Mouse (Mus musculus): ENCODE measurements around the gene Ugt1a7c. TPM values are rescaled to one million over a fixed set of nuclear protein-coding genes. Genes with fewer than 3 reads are reported as not detected.
"Not testable (repeated sequence)": the region's sequence is repeated elsewhere in the genome, so short reads cannot be mapped to it uniquely, and the experiment has no call there.

Gene Ugt1a7c
- total RNA-seq, 2 experiments from 2014 or later = 0.44 to 0.49 TPM

DNA sequence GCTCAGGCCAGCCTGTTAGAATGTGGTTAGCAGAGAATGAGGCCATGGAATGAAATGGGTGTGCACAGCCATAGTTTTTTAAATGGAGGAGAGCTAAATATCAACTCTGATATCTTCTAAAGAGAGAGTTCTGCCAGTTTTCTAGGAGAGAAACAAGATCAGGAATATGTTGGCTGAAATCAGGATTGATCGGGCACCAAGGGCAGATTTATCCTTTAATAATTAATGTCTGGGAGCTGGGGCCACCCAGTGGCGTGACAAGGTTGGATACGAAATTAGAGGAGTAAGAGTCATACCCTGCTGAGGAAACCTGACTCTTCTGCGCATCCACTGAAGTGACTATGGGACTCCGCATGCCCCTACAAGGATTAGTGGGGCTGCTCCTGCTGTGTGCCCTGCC is 70.8 kb downstream of the Ugt1a7c start, which contains the start of gene Ugt1a5:
Gene Ugt1a5 (plus strand): TSS at position 302 of the 400 bp plus-strand sequence.
- intact Hi-C loops (cut with DNase I) = no loop called here
- no peak for DNase-seq (ENCODE audit: low spot score in 2 of 2)

DNA sequence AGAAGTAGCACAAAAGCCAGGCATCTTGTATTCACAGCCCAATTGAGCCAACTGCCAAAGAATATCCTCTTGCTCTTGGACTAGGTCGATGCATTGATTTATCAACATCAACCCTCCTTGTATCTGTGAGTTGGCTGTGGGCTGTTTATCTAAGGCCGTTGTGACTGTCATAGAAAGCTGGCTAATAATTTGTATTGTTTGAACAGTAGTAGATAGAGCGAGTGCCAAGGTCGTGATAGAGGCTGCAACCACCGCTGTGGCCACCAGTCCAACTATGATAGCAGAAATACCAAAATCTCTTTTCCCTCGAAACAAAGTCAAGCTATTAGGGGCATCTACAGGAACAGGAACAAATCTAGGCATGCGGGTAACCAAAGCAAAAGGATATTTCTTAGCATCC is 77.3 kb downstream of the Ugt1a7c start:
- DNase-seq (ENCODE audit: low spot score in 2 of 2); intact Hi-C loops (cut with DNase I): not testable (repeated sequence)

DNA sequence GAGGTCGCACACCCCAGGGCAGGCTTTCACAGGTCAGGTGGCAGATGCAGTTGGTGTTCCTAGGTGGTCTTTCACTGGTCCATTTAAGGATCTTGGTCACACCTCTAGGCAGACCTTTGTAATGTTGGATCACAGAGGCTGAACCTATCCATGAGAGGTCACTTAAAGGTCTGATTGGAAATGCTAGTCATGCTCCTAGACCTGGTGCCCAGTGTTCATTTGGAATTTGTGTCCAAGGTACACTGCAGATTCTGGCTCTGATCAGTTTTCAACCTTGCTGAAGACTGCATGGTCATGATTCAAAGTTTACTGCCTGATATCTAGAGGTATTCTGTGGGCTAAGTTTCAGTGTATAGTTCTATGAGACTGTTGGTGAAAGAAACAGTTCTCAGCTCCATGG is 84.8 kb downstream of the Ugt1a7c start:
- intact Hi-C loops (cut with DNase I) = no loop called here
- no peak for DNase-seq (ENCODE audit: low spot score in 2 of 2)

DNA sequence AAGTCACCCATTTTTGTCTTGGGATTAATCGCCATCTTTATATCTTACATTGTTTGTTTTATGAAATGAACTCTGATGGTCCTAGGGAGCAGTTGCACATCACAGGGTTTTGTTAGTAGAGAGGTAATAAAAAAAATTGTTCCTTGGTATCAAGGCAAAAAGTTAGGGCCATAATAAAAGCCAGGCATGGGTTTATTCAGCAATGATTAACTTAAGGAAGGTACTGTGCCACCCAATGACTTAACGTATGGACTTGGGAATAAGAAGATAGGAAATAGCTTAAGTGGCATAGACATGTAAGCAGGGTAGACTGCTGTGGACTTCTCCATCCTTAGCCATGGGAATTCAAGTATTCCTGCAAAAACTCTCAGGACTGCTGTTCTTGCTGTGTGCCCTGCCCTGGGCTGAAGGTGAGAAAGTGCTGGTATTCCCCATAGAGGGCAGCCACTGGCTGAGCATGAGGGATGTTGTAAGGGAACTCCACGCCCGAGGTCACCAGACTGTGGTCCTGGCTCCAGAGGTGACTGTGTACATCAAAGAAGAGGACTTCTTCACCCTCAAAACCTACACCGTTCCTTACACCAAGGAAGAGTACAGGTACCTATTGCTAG is 91.6 kb downstream of the Ugt1a7c start:
- intact Hi-C loops (cut with DNase I) = no loop called here
- no peak for DNase-seq (ENCODE audit: low spot score in 2 of 2)

DNA sequence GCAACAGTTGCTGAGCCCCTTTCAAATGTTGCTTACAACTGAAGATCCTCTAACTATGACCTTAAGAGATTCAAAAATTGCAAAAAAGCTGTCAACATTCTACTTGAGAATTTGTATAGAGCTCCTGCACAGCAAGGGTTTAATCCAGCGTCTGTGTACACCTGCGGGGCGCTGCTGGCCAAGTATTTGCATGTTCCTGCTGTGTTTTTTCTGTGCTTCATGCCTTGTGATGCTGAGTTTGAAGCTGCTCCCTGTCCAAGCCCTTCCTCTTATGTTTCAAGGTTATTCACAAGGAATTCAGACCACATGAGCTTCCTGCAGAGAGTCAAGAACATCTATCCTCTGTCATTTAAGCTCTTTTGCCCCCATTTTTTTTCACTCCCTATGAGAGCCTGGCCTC is 97.3 kb downstream of the Ugt1a7c start:
- intact Hi-C loops (cut with DNase I) = no loop called here
- DNase-seq (ENCODE audit: low spot score in 2 of 2) = no peak

DNA sequence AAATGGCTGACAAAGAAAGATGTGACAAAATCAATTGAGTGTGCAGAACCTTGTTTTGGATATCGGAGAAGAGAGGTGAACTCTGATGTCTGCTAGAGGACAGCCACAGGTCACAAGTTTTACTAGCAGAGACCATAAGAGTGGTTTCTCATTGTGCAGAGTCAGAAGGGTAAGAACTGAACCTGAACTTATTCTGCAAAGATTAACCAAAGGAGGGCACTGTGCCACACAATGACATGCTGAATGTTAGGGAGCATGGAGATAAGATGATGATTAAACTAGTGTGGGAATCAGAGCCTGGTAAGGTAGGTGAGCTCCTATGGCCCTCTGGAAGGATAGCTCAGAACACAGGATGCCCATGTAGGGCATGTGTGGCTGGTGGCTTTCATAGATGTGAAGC is 100.8 kb downstream of the Ugt1a7c start:
- intact Hi-C loops (cut with DNase I) = no loop called here

DNA sequence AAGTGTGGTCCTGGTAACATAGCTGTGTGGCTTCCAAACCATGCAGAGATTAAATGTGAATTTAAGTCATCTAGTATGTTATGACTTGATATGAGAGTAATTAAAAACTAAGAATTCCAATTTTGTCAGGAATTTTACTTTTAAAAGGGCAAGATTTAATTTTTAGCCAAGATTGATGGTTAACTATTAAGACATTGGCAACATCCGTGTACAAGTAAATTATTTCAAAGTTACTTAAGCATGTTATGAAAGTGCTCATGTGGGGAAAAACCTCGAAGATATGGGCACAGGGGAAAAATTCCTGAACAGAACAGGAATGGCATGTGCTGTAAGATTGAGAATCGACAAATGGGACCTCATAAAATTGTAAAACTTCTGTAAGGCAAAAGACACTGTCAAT is 102.6 kb downstream of the Ugt1a7c start:
- intact Hi-C loops (cut with DNase I) = no loop called here
- no peak for DNase-seq (ENCODE audit: low spot score in 2 of 2)

More for the DNA sequence above, 100.8 kb downstream of the Ugt1a7c start:
- DNase-seq (ENCODE audit: low spot score in 2 of 2) = no peak

DNA sequence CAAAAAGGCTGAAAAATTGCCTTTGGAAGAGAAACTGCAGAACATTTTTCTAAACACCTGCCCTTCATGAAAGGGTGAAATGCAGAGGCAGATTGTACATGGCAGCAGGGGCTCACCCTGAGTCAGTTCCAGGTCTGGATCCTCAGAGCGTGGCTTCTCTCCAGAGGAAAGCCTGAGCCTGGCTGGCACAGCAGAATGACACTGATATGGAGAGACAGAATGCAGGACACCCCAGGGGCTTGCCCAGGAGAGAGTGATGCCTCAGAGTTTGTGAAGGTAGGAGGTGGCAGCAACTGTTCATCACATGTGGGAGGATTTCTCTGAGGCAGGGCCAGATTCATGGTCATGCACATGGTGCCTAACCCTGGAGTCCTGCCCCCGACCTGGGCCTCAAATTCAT is 105.1 kb downstream of the Ugt1a7c start:
- no peak for DNase-seq (ENCODE audit: low spot score in 2 of 2)
- intact Hi-C loops (cut with DNase I) = no loop called here

DNA sequence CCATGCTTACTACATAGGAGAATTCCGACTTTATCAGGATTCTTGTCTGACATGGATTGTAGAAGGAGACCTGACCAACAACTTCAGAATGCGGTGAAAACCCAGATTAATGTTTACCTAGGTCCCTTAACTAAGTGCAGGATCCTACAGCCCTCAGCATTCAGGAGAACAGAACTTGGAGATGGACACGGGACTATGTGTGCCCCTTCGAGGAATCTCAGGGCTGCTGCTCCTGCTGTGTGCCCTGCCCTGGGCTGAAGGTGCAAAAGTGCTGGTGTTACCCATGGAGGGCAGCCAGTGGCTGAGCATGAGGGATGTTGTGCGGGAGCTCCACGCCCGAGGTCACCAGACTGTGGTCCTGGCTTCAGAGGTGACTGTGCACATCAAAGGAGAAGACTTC is 105.6 kb downstream of the Ugt1a7c start, which contains the start of gene Ugt1a2:
Gene Ugt1a2 (plus strand): TSS at position 146 of the 400 bp plus-strand sequence.
- intact Hi-C loops (cut with DNase I) = no loop called here
- DNase-seq (ENCODE audit: low spot score in 2 of 2) = no peak

DNA sequence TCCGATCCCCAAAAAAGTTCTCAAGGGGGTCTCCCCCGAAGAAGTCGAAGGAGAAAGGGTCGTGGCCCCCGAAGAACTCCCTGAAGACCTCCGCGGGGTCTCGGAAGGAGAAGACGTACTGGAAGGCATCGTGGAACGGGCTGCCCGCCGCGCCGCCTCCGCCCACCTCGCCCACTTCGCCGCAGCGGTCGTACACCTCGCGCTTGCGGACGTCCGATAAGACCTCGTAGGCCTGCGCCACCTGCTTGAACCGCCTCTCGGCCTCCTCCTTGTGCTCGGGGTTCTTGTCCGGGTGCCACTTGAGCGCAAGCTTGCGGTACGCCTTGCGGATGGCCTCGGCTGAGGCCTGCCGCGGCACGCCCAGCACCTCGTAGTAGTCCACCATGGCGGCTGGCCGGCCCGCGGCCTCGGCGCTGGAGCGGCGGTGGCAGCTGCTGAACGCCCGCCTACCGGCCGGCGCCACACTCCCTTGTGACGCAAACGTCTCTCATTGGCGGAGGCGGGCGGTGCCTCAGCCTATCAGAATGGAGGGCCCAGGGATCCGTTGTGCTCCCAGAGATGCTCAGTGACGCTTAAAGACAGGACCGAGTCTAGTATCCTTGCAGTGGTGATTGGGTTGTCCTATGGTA is 110.5 kb downstream of the Ugt1a7c start, which contains the start of gene Dnajb3:
Gene Dnajb3 (minus strand): TSS at position 489 of the 629 bp plus-strand sequence.
- peak; percentile 75 to 87 for DNase-seq (ENCODE audit: low spot score in 2 of 2)
- intact Hi-C loops (cut with DNase I) = no loop called here

DNA sequence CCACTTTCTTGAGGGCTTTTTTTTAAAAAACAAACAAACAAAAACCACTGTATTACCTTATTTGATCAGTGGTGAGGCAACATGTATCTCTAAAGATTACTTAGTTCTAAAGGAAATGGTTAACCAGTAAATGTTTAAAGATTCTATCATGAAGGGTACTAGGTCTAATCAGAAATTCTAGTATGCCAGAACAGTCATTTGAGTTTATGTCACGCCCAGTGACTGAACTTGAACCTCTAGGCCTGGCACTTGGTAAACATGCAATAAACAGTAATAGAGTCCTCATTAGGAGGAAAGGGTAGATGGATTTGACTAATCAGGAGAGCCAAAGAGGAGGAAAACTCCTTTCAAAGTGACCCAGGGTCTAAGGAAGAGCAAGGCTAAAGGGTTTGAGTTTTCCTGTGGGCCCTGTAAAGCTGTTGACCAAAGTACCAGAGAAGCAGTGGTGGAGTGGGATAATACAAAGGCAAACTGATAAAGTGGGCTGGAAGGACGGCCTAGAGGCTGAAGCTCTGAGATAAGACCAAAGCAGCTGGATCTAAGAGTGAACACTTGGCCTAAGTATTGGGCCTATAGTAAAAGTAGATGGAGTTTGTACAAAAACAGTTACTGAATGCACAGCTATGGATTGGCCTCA is 112.1 kb downstream of the Ugt1a7c start:
- DNase-seq (ENCODE audit: low spot score in 2 of 2) = no peak
- intact Hi-C loops (cut with DNase I) = no loop called here

DNA sequence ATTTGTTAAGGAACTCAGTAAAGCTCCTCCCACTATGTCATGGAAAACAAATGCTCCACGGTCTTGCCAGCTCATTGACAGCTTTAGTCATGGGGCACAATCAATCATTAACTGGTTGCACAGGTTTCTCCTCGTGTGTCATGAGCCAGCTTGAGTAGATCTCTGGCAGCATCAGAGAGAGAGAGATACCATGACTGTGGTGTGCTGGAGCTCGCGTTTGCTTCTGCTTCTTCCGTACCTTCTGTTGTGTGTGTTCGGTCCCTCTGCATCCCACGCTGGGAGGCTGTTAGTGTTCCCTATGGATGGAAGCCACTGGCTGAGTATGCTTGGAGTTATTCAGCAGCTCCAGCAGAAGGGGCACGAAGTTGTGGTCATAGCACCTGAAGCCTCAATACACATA is 117.0 kb downstream of the Ugt1a7c start, which contains the start of gene Ugt1a1:
Gene Ugt1a1 (plus strand): TSS at position 148 of the 400 bp plus-strand sequence.
- intact Hi-C loops (cut with DNase I) = no loop called here
- DNase-seq (ENCODE audit: low spot score in 2 of 2) = no peak

DNA sequence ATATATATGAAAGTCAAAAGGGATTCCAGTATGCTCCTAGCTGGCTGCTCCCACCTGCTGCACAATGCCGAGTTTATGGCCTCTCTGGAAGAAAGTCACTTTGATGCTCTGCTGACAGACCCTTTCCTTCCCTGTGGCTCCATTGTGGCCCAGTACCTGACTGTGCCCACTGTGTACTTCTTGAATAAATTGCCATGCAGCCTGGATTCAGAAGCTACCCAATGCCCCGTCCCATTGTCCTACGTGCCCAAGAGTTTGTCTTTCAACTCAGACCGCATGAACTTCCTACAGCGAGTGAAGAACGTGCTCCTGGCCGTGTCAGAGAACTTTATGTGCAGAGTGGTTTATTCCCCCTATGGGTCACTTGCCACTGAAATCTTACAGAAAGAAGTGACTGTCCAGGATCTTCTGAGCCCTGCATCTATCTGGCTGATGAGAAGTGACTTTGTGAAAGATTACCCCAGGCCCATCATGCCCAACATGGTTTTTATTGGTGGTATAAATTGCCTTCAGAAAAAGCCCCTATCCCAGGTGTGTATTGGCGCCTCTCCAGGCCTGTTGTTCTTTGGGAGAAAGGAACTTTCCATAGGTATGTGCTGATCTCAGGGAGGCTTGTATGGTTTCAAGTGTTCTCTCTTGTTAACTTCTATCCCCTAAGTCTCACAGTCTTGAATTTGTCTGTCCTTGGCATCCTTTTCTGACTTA is 117.6 kb downstream of the Ugt1a7c start:
- no peak for DNase-seq (ENCODE audit: low spot score in 2 of 2)
- intact Hi-C loops (cut with DNase I) = no loop called here

DNA sequence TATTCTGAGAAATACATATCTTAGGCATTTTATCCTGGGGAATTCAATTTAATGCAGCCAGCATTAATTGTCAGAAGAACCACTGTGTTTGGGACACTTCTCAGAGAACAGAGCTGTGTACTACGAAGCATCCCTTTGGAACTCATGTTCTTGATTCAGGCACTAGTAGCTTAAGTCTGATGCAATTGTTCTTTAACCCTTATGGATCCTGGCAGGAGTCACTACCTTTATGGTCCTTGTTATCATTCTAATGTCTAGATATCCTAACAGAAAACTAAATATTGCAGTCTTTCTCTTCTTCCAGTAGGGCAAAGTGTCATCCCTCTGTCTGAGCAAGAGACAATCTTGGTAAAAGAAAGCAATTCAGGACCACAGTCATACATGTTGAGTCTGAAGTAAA is 118.2 kb downstream of the Ugt1a7c start:
- intact Hi-C loops (cut with DNase I) = no loop called here
- no peak for DNase-seq (ENCODE audit: low spot score in 2 of 2)

DNA sequence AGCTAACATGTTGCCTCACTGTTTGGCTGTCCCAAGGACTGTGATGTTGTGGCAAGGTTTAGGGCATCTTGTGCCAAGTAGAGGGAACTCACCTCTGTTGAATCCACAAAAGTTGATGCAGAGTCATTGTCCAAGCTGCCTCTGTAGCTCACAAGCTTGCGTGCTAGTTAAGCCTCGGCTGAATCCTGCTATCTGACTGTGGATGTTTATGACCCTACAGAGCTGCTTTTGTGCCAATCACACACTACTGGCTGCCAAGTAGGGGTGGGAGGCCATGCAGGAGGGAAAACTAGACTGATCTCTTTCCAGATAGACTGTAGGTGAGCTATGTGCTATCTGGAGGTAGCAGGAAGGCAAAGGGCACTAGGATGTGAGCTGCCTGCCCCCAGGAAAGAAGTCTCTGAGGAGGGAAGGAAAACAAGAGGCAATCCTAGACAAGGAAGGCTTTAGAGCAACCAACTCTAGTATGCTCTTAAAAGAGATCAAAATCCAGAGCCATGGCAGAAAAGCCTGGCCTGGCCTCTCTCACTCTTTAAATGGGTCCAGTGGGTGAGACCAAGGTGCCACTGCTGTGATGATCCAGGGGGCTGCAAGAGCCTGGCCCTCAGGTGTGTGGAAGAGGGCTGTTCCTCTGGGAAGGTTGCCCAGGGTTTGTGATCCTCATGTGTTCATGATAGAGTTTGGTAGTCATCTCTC is 119.1 kb downstream of the Ugt1a7c start:
- intact Hi-C loops (cut with DNase I) = no loop called here
- no peak for DNase-seq (ENCODE audit: low spot score in 2 of 2)

DNA sequence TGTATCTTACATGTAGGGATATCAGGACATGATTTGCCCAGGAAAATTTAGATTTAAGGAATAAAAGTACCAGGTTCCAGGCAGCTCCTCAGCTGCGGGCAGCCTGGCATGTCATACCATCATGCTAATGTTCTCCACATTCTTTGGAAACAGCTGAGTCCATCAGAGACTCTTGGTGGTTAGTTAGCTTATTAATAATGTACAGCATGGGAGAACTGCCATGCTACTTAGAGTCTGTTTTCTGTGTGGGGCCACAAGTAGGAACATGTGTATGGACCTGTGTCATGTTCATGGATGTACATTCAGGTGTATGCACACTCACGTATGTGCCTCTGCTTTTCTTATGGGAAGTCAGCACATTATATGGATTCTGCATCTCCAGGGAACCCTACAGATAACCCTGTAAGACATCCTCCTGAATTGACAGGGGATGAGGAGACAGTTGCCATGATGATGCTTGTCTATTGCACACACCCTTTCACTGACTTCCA is 119.6 kb downstream of the Ugt1a7c start:
- intact Hi-C loops (cut with DNase I) = no loop called here
- DNase-seq (ENCODE audit: low spot score in 2 of 2) = no peak

DNA sequence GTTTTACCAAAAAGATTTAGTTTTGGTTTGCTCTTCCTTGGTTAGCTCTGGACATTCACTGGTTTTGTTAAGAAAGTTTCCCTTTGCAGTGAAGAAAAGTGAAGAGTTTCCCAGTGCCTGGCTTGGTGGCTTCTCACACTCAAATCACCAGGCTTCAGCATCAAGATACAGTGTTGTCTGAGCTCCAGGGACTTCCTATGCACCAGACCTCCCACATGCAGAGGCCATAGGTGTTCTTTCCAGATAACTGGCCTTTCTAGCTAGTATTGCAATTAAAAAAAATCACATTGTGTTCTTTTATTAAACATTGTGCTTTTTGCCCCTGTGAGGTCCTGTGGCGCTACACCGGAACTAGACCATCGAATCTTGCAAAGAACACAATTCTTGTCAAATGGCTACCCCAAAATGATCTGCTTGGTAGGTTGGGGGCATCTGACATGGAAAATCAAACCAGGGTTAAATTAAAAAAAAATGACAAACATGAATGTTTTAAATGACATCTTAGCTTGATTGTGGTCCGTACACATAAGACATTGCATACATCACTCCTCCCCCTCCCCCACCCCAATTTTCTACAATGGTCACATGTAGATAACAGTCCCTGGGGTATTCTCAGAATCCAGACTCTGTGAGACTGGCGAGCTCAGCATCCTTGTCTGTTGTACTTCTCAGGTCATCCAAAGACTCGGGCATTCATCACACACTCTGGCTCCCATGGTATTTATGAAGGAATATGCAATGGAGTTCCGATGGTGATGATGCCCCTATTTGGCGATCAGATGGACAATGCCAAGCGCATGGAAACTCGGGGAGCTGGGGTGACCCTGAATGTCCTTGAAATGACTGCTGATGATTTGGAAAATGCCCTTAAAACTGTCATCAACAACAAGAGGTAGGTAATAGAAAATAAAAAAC is 120.9 kb downstream of the Ugt1a7c start:
- DNase-seq (ENCODE audit: low spot score in 2 of 2) = no peak

DNA sequence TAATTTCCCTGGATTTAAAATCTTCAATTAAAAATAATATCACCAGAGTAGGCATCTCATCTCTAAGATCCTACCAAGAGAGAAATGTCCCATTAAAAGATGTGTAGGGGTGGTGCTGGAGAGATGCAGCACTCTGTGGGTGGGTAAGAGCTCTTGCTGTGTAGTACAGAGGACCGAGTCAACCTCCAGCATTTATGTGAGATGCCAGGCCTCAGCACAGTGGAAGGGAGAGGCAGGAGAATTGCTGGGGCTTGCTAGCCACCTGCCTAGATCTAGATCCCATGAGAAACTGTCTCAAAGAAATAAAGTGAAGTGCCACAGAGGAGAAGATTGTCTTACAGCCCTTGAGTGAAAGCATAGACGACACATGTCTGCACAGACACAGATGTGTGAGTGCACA is 121.7 kb downstream of the Ugt1a7c start:
- DNase-seq (ENCODE audit: low spot score in 2 of 2) = no peak
- intact Hi-C loops (cut with DNase I) = no loop called here

More for the DNA sequence above, 120.9 kb downstream of the Ugt1a7c start:
- intact Hi-C loops (cut with DNase I) = no loop called here

All from left cerebral cortex, postnatal 14 days (tissue).